9 mouse cellular contexts compared by ENCODE assay signal in genomic region chr13:34708955-34709354, GRCm38 (mm10). TPM values are rescaled to one million over a fixed set of nuclear protein-coding genes. Genes with fewer than 3 reads are reported as not detected.
DNase-seq lines count a peak whose midpoint lies in the region; ATAC-seq and TF ChIP-seq lines count a peak whose summit lies in the region.
"Had no signal": no experiment of that assay in that cellular context is flagged by ENCODE, and none has a peak within 500 bp of the region (broad histone marks: within the 10 kb centered on the region; RNA-seq: fewer than 3 reads in every experiment).

No protein-coding gene starts in this region.

- H3K4me1 ChIP-seq in hindbrain, postnatal 0 days (ENCODE audit: insufficient read depth, low read length), result no peaks in the 10 kb centered on the region
- H3K4me1 ChIP-seq in hindbrain, embryonic 12.5 days, result 0 out of 2 replicates have a peak, but pooled peaks cover 5% of the 10 kb centered on the region
- H3K4me1 ChIP-seq in cortical plate, adult 2 months (ENCODE audit: control insufficient read depth, insufficient read depth, low read length), result no peaks in the 10 kb centered on the region; the same call in 1 of the 2 replicates
- no peaks in the 10 kb centered on the region for H3K4me1 ChIP-seq in forebrain, embryonic 11.5 days (replicated peaks; ENCODE audit: control insufficient read depth, insufficient read depth, low read length)
- no peaks in the 10 kb centered on the region for H3K4me1 ChIP-seq in forebrain, embryonic 13.5 days
- H3K4me1 ChIP-seq: neural tube, embryonic 12.5 days had no signal

- no peaks in the 10 kb centered on the region for H3K9me3 ChIP-seq in hindbrain, postnatal 0 days (ENCODE audit: low read length)
- H3K9me3 ChIP-seq in hindbrain, embryonic 12.5 days (replicated peaks), result no peaks in the 10 kb centered on the region
- no peaks in the 10 kb centered on the region for H3K9me3 ChIP-seq in forebrain, embryonic 11.5 days (ENCODE audit: control insufficient read depth, low read length)
- H3K9me3 ChIP-seq in forebrain, embryonic 13.5 days (replicated peaks), result no peaks in the 10 kb centered on the region
- H3K9me3 ChIP-seq: neural tube, embryonic 12.5 days had no signal

- WGBS in hindbrain, postnatal 0 days, result 38% methylated on average over 3 of the region's 3 CpGs
- 47% methylated on average over 3 of the region's 3 CpGs for WGBS in hindbrain, embryonic 12.5 days
- 69% methylated on average over 3 of the region's 3 CpGs for WGBS in forebrain, embryonic 11.5 days
- 56% methylated on average over 3 of the region's 3 CpGs for WGBS in forebrain, embryonic 13.5 days

- DNase-seq in hindbrain, postnatal 0 days (ENCODE audit: low spot score), result peak; percentile 59
- DNase-seq in heart, postnatal 10 days, result peak; percentile 94
- peak; percentile 76 for DNase-seq in layer of hippocampus, adult 9-11 months
- peak; percentile 36 to 40 for DNase-seq in right cerebral cortex, adult 2 months (ENCODE audit: low spot score in 2 of 2)
- DNase-seq in forebrain, embryonic 11.5 days (ENCODE audit: low spot score), result no peak

- H3K27me3 ChIP-seq in hindbrain, postnatal 0 days (ENCODE audit: insufficient read depth, low read length), result no peaks in the 10 kb centered on the region
- H3K27me3 ChIP-seq in hindbrain, embryonic 12.5 days, result no peaks in the 10 kb centered on the region
- H3K27me3 ChIP-seq in forebrain, embryonic 11.5 days (ENCODE audit: control insufficient read depth, insufficient read depth, low read length), result no peaks in the 10 kb centered on the region
- H3K27me3 ChIP-seq in forebrain, embryonic 13.5 days, result no peaks in the 10 kb centered on the region
- H3K27me3 ChIP-seq: neural tube, embryonic 12.5 days had no signal

- TF ChIP-seq CTCF in hindbrain, postnatal 0 days (IDR thresholded peaks at IDR 0.05; ENCODE audit: low read depth), result no peak
- TF ChIP-seq CTCF in cortical plate, adult 2 months (IDR thresholded peaks at IDR 0.05; ENCODE audit: extremely low read depth, insufficient read depth, low read length), result no peak

- H3K4me2 ChIP-seq in hindbrain, postnatal 0 days (ENCODE audit: low read depth, low read length), result no peak overlapping the region
- H3K4me2 ChIP-seq in hindbrain, embryonic 12.5 days (replicated peaks), result no peak overlapping the region
- no peak overlapping the region for H3K4me2 ChIP-seq in forebrain, embryonic 11.5 days (ENCODE audit: low read depth, low read length, severe bottlenecking)
- no peak overlapping the region for H3K4me2 ChIP-seq in forebrain, embryonic 13.5 days
- H3K4me2 ChIP-seq: neural tube, embryonic 12.5 days had no signal

- no peak for ATAC-seq in hindbrain, postnatal 0 days
- ATAC-seq in hindbrain, embryonic 12.5 days (ENCODE audit: low FRiP score), result no peak
- ATAC-seq in forebrain, embryonic 11.5 days (replicated peaks; ENCODE audit: low FRiP score), result no peak
- no peak for ATAC-seq in forebrain, embryonic 13.5 days

- intact Hi-C loops in heart, postnatal 10 days (cut with DNase I), result no loop called here

- H3K9ac ChIP-seq in hindbrain, postnatal 0 days (replicated peaks; ENCODE audit: low read length), result no peak overlapping the region
- H3K9ac ChIP-seq in hindbrain, embryonic 12.5 days, result no peak overlapping the region
- H3K9ac ChIP-seq in forebrain, embryonic 11.5 days (ENCODE audit: low read length), result no peak overlapping the region
- no peak overlapping the region for H3K9ac ChIP-seq in forebrain, embryonic 13.5 days
- H3K9ac ChIP-seq: neural tube, embryonic 12.5 days had no signal

- H3K27ac ChIP-seq in hindbrain, postnatal 0 days, result no peak overlapping the region
- no peak overlapping the region for H3K27ac ChIP-seq in hindbrain, embryonic 12.5 days
- peak overlapping the region; percentile 61 for H3K27ac ChIP-seq in cortical plate, adult 2 months (ENCODE audit: insufficient read depth, low read length)
- no peak overlapping the region for H3K27ac ChIP-seq in forebrain, embryonic 11.5 days (ENCODE audit: low read depth, low read length)
- H3K27ac ChIP-seq in forebrain, embryonic 13.5 days, result no peak overlapping the region
- H3K27ac ChIP-seq: neural tube, embryonic 12.5 days had no signal

- no peak for TF ChIP-seq POLR2A in cortical plate, adult 2 months (IDR thresholded peaks at IDR 0.05; ENCODE audit: extremely low read depth, insufficient read depth, low read length)

- H3K36me3 ChIP-seq in hindbrain, postnatal 0 days (ENCODE audit: insufficient read depth, low read length), result no peaks in the 10 kb centered on the region
- no peaks in the 10 kb centered on the region for H3K36me3 ChIP-seq in hindbrain, embryonic 12.5 days
- H3K36me3 ChIP-seq in forebrain, embryonic 11.5 days (ENCODE audit: control insufficient read depth, insufficient read depth, low read length), result no peaks in the 10 kb centered on the region
- no peaks in the 10 kb centered on the region for H3K36me3 ChIP-seq in forebrain, embryonic 13.5 days (ENCODE audit: poor library complexity, severe bottlenecking)
- H3K36me3 ChIP-seq: neural tube, embryonic 12.5 days had no signal

- no peak overlapping the region for H3K4me3 ChIP-seq in hindbrain, postnatal 0 days (ENCODE audit: low read length)
- no peak overlapping the region for H3K4me3 ChIP-seq in hindbrain, embryonic 12.5 days
- no peak overlapping the region for H3K4me3 ChIP-seq in cortical plate, adult 2 months (ENCODE audit: insufficient read depth, low read length)
- no peak overlapping the region for H3K4me3 ChIP-seq in forebrain, embryonic 11.5 days (ENCODE audit: low read depth, low read length)
- H3K4me3 ChIP-seq in forebrain, embryonic 13.5 days, result no peak overlapping the region
- H3K4me3 ChIP-seq: neural tube, embryonic 12.5 days had no signal

RNA-seq across cellular contexts. Expression of gene Fam50b, which starts 25.7 kb away (rescaled TPM):
- total RNA-seq in hindbrain, postnatal 0 days (2014; rRNA removed), result not detected in 2 replicates
- 0.19 TPM in 1 of 2 replicates, not detected in the other for polyA plus RNA-seq in hindbrain, postnatal 0 days (2015; fragmentation: Nextera tagmentation; extraction: Ambion mirVana)
- 0.17 TPM in 1 of 2 replicates, not detected in the other for polyA plus RNA-seq in hindbrain, embryonic 12.5 days (2016; fragmentation: Nextera tagmentation; extraction: Ambion mirVana)
- polyA plus RNA-seq in cortical plate, adult 2 months (2012; rRNA removed), result not detected in 2 replicates
- total RNA-seq in heart, postnatal 10 days (2021), result not detected
- polyA plus RNA-seq in forebrain, embryonic 11.5 days (2014; fragmentation: Nextera tagmentation; extraction: Ambion mirVana), result not detected in 2 replicates
- polyA plus RNA-seq in forebrain, embryonic 13.5 days (2015; fragmentation: Nextera tagmentation; extraction: Ambion mirVana), result not detected in 2 replicates
- polyA plus RNA-seq: neural tube, embryonic 12.5 days had no signal

RNA-seq across cellular contexts. Expression of gene Pxdc1, which starts 55.7 kb away (rescaled TPM):
- 15.6 and 25.2 TPM in 2 replicates for total RNA-seq in hindbrain, postnatal 0 days (2014; rRNA removed)
- polyA plus RNA-seq in hindbrain, postnatal 0 days (2015; fragmentation: Nextera tagmentation; extraction: Ambion mirVana), result 11.3 and 14.5 TPM in 2 replicates
- 7.9 and 10.6 TPM in 2 replicates for polyA plus RNA-seq in hindbrain, embryonic 12.5 days (2016; fragmentation: Nextera tagmentation; extraction: Ambion mirVana)
- polyA plus RNA-seq in cortical plate, adult 2 months (2012; rRNA removed), result 8.2 and 9.3 TPM in 2 replicates
- 10 to 100 TPM; 18.2 to 24.3 TPM for total RNA-seq in heart, postnatal 10 days (2021)
- 4.6 and 5.0 TPM in 2 replicates for polyA plus RNA-seq in forebrain, embryonic 11.5 days (2014; fragmentation: Nextera tagmentation; extraction: Ambion mirVana)
- polyA plus RNA-seq in forebrain, embryonic 13.5 days (2015; fragmentation: Nextera tagmentation; extraction: Ambion mirVana), result 4.4 and 6.1 TPM in 2 replicates
